Mouse (Mus musculus) cerebellum, adult 2 months (tissue): ENCODE data around the gene Vamp5.

Experiments used
- CTCF ChIP-seq: fragments of 200-500 bp; IDR thresholded peaks from 2 replicates; pipeline ENCODE4 v1.5.1; 2011; ENCODE audit warnings: low read depth, mild to moderate bottlenecking, control low read depth, low read length, moderate library complexity, borderline replicate concordance; ENCODE audit not compliant: insufficient read depth
- POLR2A ChIP-seq: fragments of 200-500 bp; IDR thresholded peaks from 2 replicates; pipeline ENCODE4 v1.6.1; 2011; ENCODE audit warnings: low read length, control low read depth, borderline replicate concordance; ENCODE audit not compliant: insufficient read depth

- TF ChIP-seq CTCF (no peak), POLR2A (no peak)
These were observed 30.2 kb upstream of the Vamp5 start for GRCm38 (mm10) chr6:72410518-72410917.
